Mouse (Mus musculus) 3134 (cell line): ENCODE results near the gene Hist2h2bb.
"Not testable (repeated sequence)": the region's sequence is repeated elsewhere in the genome, so short reads cannot be mapped to it uniquely, and the experiment has no call there.

Experiments used
- DNase-seq: peaks from one replicate; pipeline ENCODE4 v3.0.0-alpha.2; 2011; ENCODE audit warnings: low spot score; ENCODE audit not compliant: insufficient read length; ENCODE audit errors: extremely low read depth

The Hist2h2bb gene

GRCm38 (mm10) chr3:96239949-96240798 is 29.4 kb upstream of the Hist2h2bb start, which contains the start of gene Hist2h2aa2:
Hist2h2aa2 (minus strand) TSS chr3:96240276.
- peak; percentile 93 for DNase-seq

- DNase-seq, result no peak
Observed at GRCm38 (mm10) chr3:96240799-96241197, 28.8 kb upstream of the Hist2h2bb start.

- DNase-seq, result peak; percentile 31
Observed at GRCm38 (mm10) chr3:96243921-96244572, 25.5 kb upstream of the Hist2h2bb start.

- DNase-seq, result peak; percentile 98
Observed at GRCm38 (mm10) chr3:96245003-96245886, 24.3 kb upstream of the Hist2h2bb start, which contains the start of gene Hist2h2aa1. Hist2h2aa1 (plus strand) TSS chr3:96245497.

GRCm38 (mm10) chr3:96246018-96246417 is 23.5 kb upstream of the Hist2h2bb start:
- not testable (repeated sequence) for DNase-seq

- not testable (repeated sequence) for DNase-seq
Observed at GRCm38 (mm10) chr3:96246427-96246856, 23.1 kb upstream of the Hist2h2bb start, which contains the start of gene Hist2h3c1. Hist2h3c1 (plus strand) TSS chr3:96246685.

GRCm38 (mm10) chr3:96247356-96248140 is 22.0 kb upstream of the Hist2h2bb start:
- peak; percentile 82 for DNase-seq

- peak; percentile 49 for DNase-seq
Observed at GRCm38 (mm10) chr3:96248141-96249033, 21.2 kb upstream of the Hist2h2bb start.

- peak; percentile 76 for DNase-seq
Observed at GRCm38 (mm10) chr3:96249034-96249345, 20.6 kb upstream of the Hist2h2bb start.

GRCm38 (mm10) chr3:96250890-96251289 is 18.7 kb upstream of the Hist2h2bb start:
- DNase-seq, result no peak

GRCm38 (mm10) chr3:96251787-96252186 is 17.8 kb upstream of the Hist2h2bb start:
- DNase-seq, result no peak

- no peak for DNase-seq
Observed at GRCm38 (mm10) chr3:96254683-96255355, 14.7 kb upstream of the Hist2h2bb start.

GRCm38 (mm10) chr3:96255926-96256593 is 13.5 kb upstream of the Hist2h2bb start:
- DNase-seq, result no peak

GRCm38 (mm10) chr3:96257190-96257589 is 12.4 kb upstream of the Hist2h2bb start:
- DNase-seq, result no peak

- peak; percentile 46 for DNase-seq
Observed at GRCm38 (mm10) chr3:96260220-96260619, 9.3 kb upstream of the Hist2h2bb start.

- peak; percentile 29 for DNase-seq
Observed at GRCm38 (mm10) chr3:96261623-96262022, 7.9 kb upstream of the Hist2h2bb start.

GRCm38 (mm10) chr3:96262216-96262875 is 7.2 kb upstream of the Hist2h2bb start:
- peak; percentile 84 for DNase-seq
